Mouse (Mus musculus) C2C12 (cell line): ENCODE measurements around the gene Cyb5b.

ENCODE experiments used
- CEBPB ChIP-seq: IDR thresholded peaks from one replicate; pipeline ENCODE4 v1.6.1; 2011; ENCODE audit warnings: low read depth, mild to moderate bottlenecking, control low read depth, moderate library complexity
- CTCF ChIP-seq: IDR thresholded peaks from one replicate; pipeline ENCODE4 v1.5.1; 2011; ENCODE audit not compliant: control insufficient read depth, insufficient read depth, insufficient read length
- MAX ChIP-seq: IDR thresholded peaks from one replicate; pipeline ENCODE4 v1.6.1; 2011; ENCODE audit warnings: mild to moderate bottlenecking, control low read depth
- MYOD1 ChIP-seq: IDR thresholded peaks from one replicate; pipeline ENCODE4 v1.6.1; 2011; ENCODE audit warnings: low read depth; ENCODE audit not compliant: control insufficient read depth, insufficient read length
- MYOG ChIP-seq: IDR thresholded peaks from one replicate; pipeline ENCODE4 v1.6.1; 2011; ENCODE audit not compliant: control insufficient read depth, insufficient read length; ENCODE audit errors: extremely low read depth
- USF1 ChIP-seq: IDR thresholded peaks from one replicate; pipeline ENCODE4 v1.6.1; 2011; ENCODE audit warnings: low read depth, mild to moderate bottlenecking, control low read depth, moderate library complexity

- TF ChIP-seq CTCF, result no peak
- no peak for TF ChIP-seq MYOD1
- no peak for TF ChIP-seq MAX
- TF ChIP-seq CEBPB, result no peak
- no peak for TF ChIP-seq MYOG
- TF ChIP-seq USF1, result no peak
Measured at GRCm38 (mm10) chr8:107158890-107159289, 8.4 kb downstream of the Cyb5b start.
